Mouse (Mus musculus) retina, postnatal 1 day (tissue): ENCODE results near the gene Cacna1f.

ENCODE experiments used
- DNase-seq: peaks from one replicate; pipeline ENCODE4 v3.0.0-alpha.2; 2012

Gene Cacna1f

GRCm38 (mm10) chrX:7678986-7679385 is 72.1 kb downstream of the Cacna1f start:
- DNase-seq, result no peak

DNA sequence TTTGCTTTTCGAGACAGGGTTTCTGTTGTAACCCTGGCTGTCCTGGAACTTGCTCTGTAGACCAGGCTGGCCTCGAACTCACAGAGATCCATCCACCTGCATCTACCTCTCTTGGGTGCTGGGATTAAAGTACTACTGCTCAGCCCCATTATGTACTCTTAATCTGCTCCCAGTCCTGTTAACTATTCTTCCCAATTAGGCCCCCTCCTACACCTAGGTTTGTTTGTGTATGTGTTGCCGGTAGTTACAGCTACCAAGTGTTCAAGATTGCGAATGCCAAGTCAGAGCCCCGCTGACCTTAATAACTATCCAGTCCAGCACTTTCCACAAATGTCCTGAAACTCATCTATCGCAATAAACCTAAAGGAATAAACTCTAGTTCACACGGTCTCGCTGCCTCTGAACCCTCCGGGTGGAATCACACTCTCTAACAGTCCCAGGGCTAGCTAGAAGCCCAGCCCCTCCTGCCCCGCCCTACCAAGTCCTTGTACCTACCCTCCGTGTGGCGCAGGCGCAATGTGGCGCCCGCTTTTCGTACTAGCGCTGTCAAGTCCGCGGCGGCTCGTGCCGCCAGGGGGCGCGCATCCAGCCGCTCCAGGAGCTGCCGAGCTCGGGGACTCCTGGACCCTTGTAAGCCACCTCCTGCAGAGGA is 72.6 kb downstream of the Cacna1f start:
- DNase-seq, result peak; percentile 92

GRCm38 (mm10) chrX:7680057-7680412 is 73.2 kb downstream of the Cacna1f start:
- DNase-seq, result no peak

DNA sequence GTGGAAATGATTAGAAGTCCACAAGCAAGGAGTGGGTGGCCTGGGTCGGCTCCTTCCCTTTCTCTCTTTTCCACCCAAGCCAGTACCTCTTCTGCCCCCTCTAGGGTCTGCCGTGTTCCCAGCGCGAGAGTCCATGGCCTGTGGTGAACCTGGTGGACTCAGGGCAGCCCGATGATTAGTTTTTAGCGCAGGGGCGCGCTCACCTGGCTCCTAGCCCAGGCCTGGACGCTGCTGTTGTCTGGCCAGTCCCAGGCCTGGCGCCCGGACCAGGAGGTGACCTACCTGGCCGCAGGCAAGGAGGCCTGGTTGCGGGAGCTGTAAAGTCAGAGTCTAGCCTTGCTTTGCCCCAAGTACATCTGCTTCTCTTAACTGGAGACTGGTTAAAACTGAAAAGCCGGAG is 74.0 kb downstream of the Cacna1f start, which contains the start of gene Magix:
Gene Magix (minus strand): TSS at position 388 of the 400 bp plus-strand sequence.
- DNase-seq, result no peak
